Mouse (Mus musculus) lung, embryonic 16.5 days (tissue): Measurements from ENCODE around the gene Sytl2. TPM values are rescaled to one million over a fixed set of nuclear protein-coding genes. Genes with fewer than 3 reads are reported as not detected.

Experiments used
- ATAC-seq: fragments of 200-750 bp; cut with Nextera tagmentation; 2 replicates; pipeline ENCODE4 v1.8.0; 2017; ENCODE audit warnings: low read depth, mild to moderate bottlenecking, moderate library complexity
- H3K27ac ChIP-seq: fragments of 300-500 bp; sonication (generic); 2 replicates; pipeline ENCODE4 v1.5.1; 2014; ENCODE audit warnings: mild to moderate bottlenecking, control low read depth, low read length
- H3K27me3 ChIP-seq: fragments of 300-500 bp; sonication (generic); 2 replicates; pipeline ENCODE4 v1.6.1; 2014; ENCODE audit warnings: low read depth, low read length, mixed read lengths; ENCODE audit not compliant: control insufficient read depth, insufficient read depth
- H3K36me3 ChIP-seq: fragments of 300-500 bp; sonication (generic); 2 replicates; pipeline ENCODE4 v1.6.1; 2014; ENCODE audit warnings: low read length; ENCODE audit not compliant: control insufficient read depth, insufficient read depth
- H3K4me1 ChIP-seq: fragments of 300-500 bp; sonication (generic); replicated peaks from 2 replicates; pipeline ENCODE4 v1.6.1; 2014; ENCODE audit warnings: low read length, mixed read lengths; ENCODE audit not compliant: control insufficient read depth, insufficient read depth
- H3K4me2 ChIP-seq: fragments of 300-500 bp; sonication (generic); 2 replicates; pipeline ENCODE4 v1.6.1; 2014; ENCODE audit warnings: low read depth, low read length, control low read depth
- H3K4me3 ChIP-seq: fragments of 300-500 bp; sonication (generic); 2 replicates; pipeline ENCODE4 v1.5.1; 2014; ENCODE audit warnings: mild to moderate bottlenecking, low read length, control low read depth
- H3K9ac ChIP-seq: fragments of 300-500 bp; sonication (generic); 2 replicates; pipeline ENCODE4 v1.6.1; 2014; ENCODE audit warnings: low read length, control low read depth
- H3K9me3 ChIP-seq: fragments of 300-500 bp; sonication (generic); 2 replicates; pipeline ENCODE4 v1.6.1; 2016; ENCODE audit warnings: low read length; ENCODE audit not compliant: control insufficient read depth
- whole genome bisulfite sequencing: fragments of 180-500 bp; shearing (Covaris S2); extraction: QIAGEN DNeasy Blood & Tissue Kit; methylation state at CpG from one replicate; pipeline ENCODE4 v1.1.7; 2014; 5-methylcytosine and 5-hydroxymethylcytosine counted together
- polyA plus RNA-seq: library from polyadenylated mRNA; unstranded; fragments of >200 nt; fragmentation: Nextera tagmentation; extraction: Ambion mirVana; gene quantifications from 2 replicates; pipeline ENCODE4 v1.2.1, GENCODE M21; 2015

Sytl2 gene
- polyA plus RNA-seq, 1 experiment from 2014 or later: 5.5 TPM

GRCm38 (mm10) chr7:90353488-90354228 is 51.6 kb downstream of the Sytl2 start:
- WGBS: 54% methylated on average over 12 of the region's 12 CpGs
- Histone ChIP-seq H3K9me3 (no peaks in the 10 kb centered on the region), H3K4me2 (no peak overlapping the region), H3K9ac (no peak overlapping the region), H3K4me1 (no peaks in the 10 kb centered on the region; the same call in 1 of the 2 replicates), H3K4me3 (no peak overlapping the region), H3K36me3 (no peaks in the 10 kb centered on the region), H3K27ac (no peak overlapping the region), H3K27me3 (no peaks in the 10 kb centered on the region)
- no peak for ATAC-seq

GRCm38 (mm10) chr7:90354229-90354604 is 52.2 kb downstream of the Sytl2 start:
- no peak overlapping the region for H3K4me3 ChIP-seq
- no peaks in the 10 kb centered on the region for H3K27me3 ChIP-seq
- H3K27ac ChIP-seq: no peak overlapping the region
- ATAC-seq: no peak
- no peaks in the 10 kb centered on the region for H3K9me3 ChIP-seq
- no peaks in the 10 kb centered on the region for H3K36me3 ChIP-seq
- H3K4me1 ChIP-seq: no peaks in the 10 kb centered on the region; the same call in 1 of the 2 replicates
- H3K9ac ChIP-seq: no peak overlapping the region
- WGBS: 77% methylated on average over 2 of the region's 2 CpGs
- no peak overlapping the region for H3K4me2 ChIP-seq

- Histone ChIP-seq H3K4me3 (no peak overlapping the region), H3K27me3 (no peaks in the 10 kb centered on the region), H3K9ac (no peak overlapping the region), H3K4me2 (no peak overlapping the region), H3K27ac (no peak overlapping the region), H3K4me1 (no peaks in the 10 kb centered on the region), H3K36me3 (no peaks in the 10 kb centered on the region), H3K9me3 (no peaks in the 10 kb centered on the region)
- WGBS: 79% methylated on average over 3 of the region's 3 CpGs
- ATAC-seq: no peak
Observed at GRCm38 (mm10) chr7:90355454-90355853, 53.4 kb downstream of the Sytl2 start.

- Histone ChIP-seq H3K27me3 (no peaks in the 10 kb centered on the region), H3K36me3 (no peaks in the 10 kb centered on the region)
- 68% methylated on average over 2 of the region's 2 CpGs for WGBS
Observed at GRCm38 (mm10) chr7:90355995-90356394, 53.9 kb downstream of the Sytl2 start.

GRCm38 (mm10) chr7:90362788-90363187 is 60.7 kb downstream of the Sytl2 start:
- no peak overlapping the region for H3K9ac ChIP-seq
- H3K9me3 ChIP-seq: no peaks in the 10 kb centered on the region
- H3K4me3 ChIP-seq: no peak overlapping the region
- H3K4me1 ChIP-seq: no peaks in the 10 kb centered on the region
- WGBS: 40% methylated on average over 7 of the region's 7 CpGs
- no peaks in the 10 kb centered on the region for H3K36me3 ChIP-seq
- H3K27me3 ChIP-seq: no peaks in the 10 kb centered on the region
- H3K27ac ChIP-seq: peak overlapping the region; percentile 48
- H3K4me2 ChIP-seq: no peak overlapping the region
- peak; percentile 72 for ATAC-seq

More at GRCm38 (mm10) chr7:90355995-90356394, 53.9 kb downstream of the Sytl2 start:
- no peaks in the 10 kb centered on the region for H3K4me1 ChIP-seq
- no peak overlapping the region for H3K4me3 ChIP-seq
- ATAC-seq: no peak
- no peak overlapping the region for H3K27ac ChIP-seq
- H3K4me2 ChIP-seq: no peak overlapping the region
- no peaks in the 10 kb centered on the region for H3K9me3 ChIP-seq
- H3K9ac ChIP-seq: no peak overlapping the region

GRCm38 (mm10) chr7:90370071-90370851 is 68.2 kb downstream of the Sytl2 start:
- Histone ChIP-seq H3K36me3 (no peaks in the 10 kb centered on the region), H3K4me3 (no peak overlapping the region), H3K27ac (no peak overlapping the region), H3K9ac (no peak overlapping the region), H3K4me2 (no peak overlapping the region), H3K27me3 (no peaks in the 10 kb centered on the region), H3K9me3 (no peaks in the 10 kb centered on the region), H3K4me1 (peaks cover 14% of the 10 kb centered on the region)
- whole genome bisulfite sequencing: 55% methylated on average over 6 of the region's 6 CpGs
- peak; percentile 54; the same call in 1 of the 2 replicates for ATAC-seq

GRCm38 (mm10) chr7:90372804-90373203 is 70.8 kb downstream of the Sytl2 start:
- Histone ChIP-seq H3K4me1 (peaks cover 14% of the 10 kb centered on the region), H3K36me3 (no peaks in the 10 kb centered on the region), H3K27ac (peak overlapping the region; percentile 86), H3K4me3 (no peak overlapping the region), H3K9me3 (no peaks in the 10 kb centered on the region), H3K4me2 (no peak overlapping the region), H3K9ac (no peak overlapping the region), H3K27me3 (no peaks in the 10 kb centered on the region)
- peak; percentile 62 for ATAC-seq
- 21% methylated on average over 4 of the region's 4 CpGs for WGBS

GRCm38 (mm10) chr7:90384411-90384810 is 82.4 kb downstream of the Sytl2 start:
- no peak for ATAC-seq

GRCm38 (mm10) chr7:90386885-90387459 is 84.9 kb downstream of the Sytl2 start:
- Histone ChIP-seq H3K9ac (no peak overlapping the region), H3K36me3 (no peaks in the 10 kb centered on the region), H3K27me3 (no peaks in the 10 kb centered on the region), H3K4me3 (no peak overlapping the region), H3K27ac (no peak overlapping the region), H3K4me1 (no peaks in the 10 kb centered on the region), H3K9me3 (no peaks in the 10 kb centered on the region), H3K4me2 (no peak overlapping the region; the same call in 1 of the 2 replicates)
- 6% methylated on average over 8 of the region's 8 CpGs for WGBS
- ATAC-seq: no peak

More at GRCm38 (mm10) chr7:90384411-90384810, 82.4 kb downstream of the Sytl2 start:
- no peaks in the 10 kb centered on the region for H3K9me3 ChIP-seq
- H3K36me3 ChIP-seq: no peaks in the 10 kb centered on the region
- H3K4me3 ChIP-seq: no peak overlapping the region
- H3K4me1 ChIP-seq: no peaks in the 10 kb centered on the region
- H3K27me3 ChIP-seq: no peaks in the 10 kb centered on the region
- H3K27ac ChIP-seq: no peak overlapping the region
- 76% methylated on average over 2 of the region's 2 CpGs for WGBS
- no peak overlapping the region for H3K4me2 ChIP-seq
- no peak overlapping the region for H3K9ac ChIP-seq
